Mouse (Mus musculus) erythroblast, embryonic 14.5 days (primary cell): ENCODE data around the gene Gm14226.

ENCODE experiments used
- GATA1 ChIP-seq: IDR thresholded peaks from 2 replicates; pipeline ENCODE4 v1.6.1; 2012; ENCODE audit warnings: low read length, inconsistent platforms, mixed read lengths
- TAL1 ChIP-seq: IDR thresholded peaks from 3 replicates; pipeline ENCODE4 v1.6.1; 2012; ENCODE audit warnings: low read length, inconsistent platforms, mixed read lengths

DNA sequence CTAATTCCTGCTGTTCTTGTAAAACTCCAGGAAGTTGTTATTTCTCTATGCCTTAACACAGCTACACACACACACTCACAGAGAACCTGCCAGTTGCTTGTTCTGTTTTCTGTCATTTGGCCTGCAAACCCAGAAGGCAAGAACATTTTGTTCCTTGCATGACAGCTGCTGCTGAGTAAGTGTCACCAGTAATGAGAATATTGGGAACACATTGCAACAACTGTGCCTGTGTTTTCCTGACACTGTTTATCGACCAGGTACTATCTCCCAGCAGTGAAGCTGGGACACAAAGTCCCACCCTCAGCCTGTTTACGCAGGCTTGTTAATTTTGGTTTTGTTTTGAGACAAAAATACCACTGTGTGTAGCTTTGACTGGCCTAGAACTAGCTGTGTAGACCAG is 34.6 kb downstream of the Gm14226 start:
- TF ChIP-seq TAL1 (no peak), GATA1 (no peak)
